Mouse (Mus musculus) yolk sac, embryonic 10.5 days (tissue): ENCODE measurements around the gene Crhr1.

Experiments used
- DNase-seq: peaks from one replicate; pipeline ENCODE4 v3.0.0-alpha.2; 2017; ENCODE audit warnings: low spot score

Crhr1 gene

GRCm38 (mm10) chr11:104138976-104139375, 6.3 kb downstream of the Crhr1 start:
- no peak for DNase-seq

- DNase-seq: no peak
Observed at GRCm38 (mm10) chr11:104144930-104145329, 12.3 kb downstream of the Crhr1 start.

GRCm38 (mm10) chr11:104148787-104149186, 16.1 kb downstream of the Crhr1 start:
- no peak for DNase-seq

- DNase-seq: no peak
Observed at GRCm38 (mm10) chr11:104150911-104151310, 18.3 kb downstream of the Crhr1 start.

GRCm38 (mm10) chr11:104154332-104154731, 21.7 kb downstream of the Crhr1 start:
- DNase-seq: no peak

GRCm38 (mm10) chr11:104154820-104155635, 22.4 kb downstream of the Crhr1 start:
- no peak for DNase-seq

GRCm38 (mm10) chr11:104155899-104156298, 23.2 kb downstream of the Crhr1 start:
- DNase-seq: no peak

GRCm38 (mm10) chr11:104156391-104156790, 23.7 kb downstream of the Crhr1 start:
- no peak for DNase-seq

GRCm38 (mm10) chr11:104157603-104158259, 25.1 kb downstream of the Crhr1 start:
- DNase-seq: peak; percentile 53

GRCm38 (mm10) chr11:104158260-104158907, 25.7 kb downstream of the Crhr1 start:
- DNase-seq: no peak

GRCm38 (mm10) chr11:104159769-104160272, 27.2 kb downstream of the Crhr1 start:
- DNase-seq: no peak

GRCm38 (mm10) chr11:104161153-104161552, 28.5 kb downstream of the Crhr1 start:
- no peak for DNase-seq

- DNase-seq: no peak
Observed at GRCm38 (mm10) chr11:104164257-104164656, 31.6 kb downstream of the Crhr1 start.

- DNase-seq: peak; percentile 36
Observed at GRCm38 (mm10) chr11:104171281-104171781, 38.7 kb downstream of the Crhr1 start.

GRCm38 (mm10) chr11:104178893-104179292, 46.2 kb downstream of the Crhr1 start:
- DNase-seq: no peak

- no peak for DNase-seq
Observed at GRCm38 (mm10) chr11:104179804-104180203, 47.1 kb downstream of the Crhr1 start.

- DNase-seq: no peak
Observed at GRCm38 (mm10) chr11:104182141-104182540, 49.5 kb downstream of the Crhr1 start.

- no peak for DNase-seq
Observed at GRCm38 (mm10) chr11:104186135-104186836, 53.6 kb downstream of the Crhr1 start, which contains the start of gene Sppl2c. Sppl2c (plus strand) TSS chr11:104186327.

- DNase-seq: no peak
Observed at GRCm38 (mm10) chr11:104186837-104187150, 54.1 kb downstream of the Crhr1 start.

GRCm38 (mm10) chr11:104187766-104188165, 55.1 kb downstream of the Crhr1 start:
- no peak for DNase-seq

- DNase-seq: no peak
Observed at GRCm38 (mm10) chr11:104190008-104190407, 57.4 kb downstream of the Crhr1 start.

- DNase-seq: no peak
Observed at GRCm38 (mm10) chr11:104195382-104195781, 62.7 kb downstream of the Crhr1 start.
